Mouse (Mus musculus) CD4-positive, CD25-positive, alpha-beta regulatory T cell, adult 4 months (primary cell): ENCODE data around the gene Tmem270. TPM values are rescaled to one million over a fixed set of nuclear protein-coding genes. Genes with fewer than 3 reads are reported as not detected.

Experiments used
- ATAC-seq: one replicate; pipeline ENCODE4 v1.8.0; 2017
- polyA plus RNA-seq, 2 experiments: library from polyadenylated mRNA; unstranded; fragments of 100-300 nt; shearing (Covaris generic); gene quantifications; one replicate each; pipeline ENCODE4 v1.2.1; 2017

The Tmem270 gene
- polyA plus RNA-seq, 2 experiments from 2014 or later: not detected

DNA sequence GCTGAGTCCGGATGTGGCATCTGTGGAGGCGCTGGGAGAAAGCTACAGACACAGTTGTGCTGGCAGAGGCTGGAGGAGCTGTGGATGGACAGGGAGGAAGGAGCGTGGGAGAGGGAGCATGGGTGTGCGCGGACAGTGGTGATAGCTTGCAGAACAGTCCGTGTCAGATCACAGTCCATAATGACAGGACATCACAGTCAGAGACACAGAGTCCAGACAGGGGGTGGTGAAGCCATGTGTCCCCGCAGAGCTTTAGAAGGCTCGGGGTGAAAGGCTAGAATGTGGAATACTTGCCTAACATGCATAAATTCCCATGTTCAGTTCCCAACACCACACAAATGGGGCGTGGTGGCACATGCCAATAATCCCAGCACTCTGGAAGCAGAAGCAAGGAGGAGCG is 29.7 kb downstream of the Tmem270 start:
- ATAC-seq: no peak

DNA sequence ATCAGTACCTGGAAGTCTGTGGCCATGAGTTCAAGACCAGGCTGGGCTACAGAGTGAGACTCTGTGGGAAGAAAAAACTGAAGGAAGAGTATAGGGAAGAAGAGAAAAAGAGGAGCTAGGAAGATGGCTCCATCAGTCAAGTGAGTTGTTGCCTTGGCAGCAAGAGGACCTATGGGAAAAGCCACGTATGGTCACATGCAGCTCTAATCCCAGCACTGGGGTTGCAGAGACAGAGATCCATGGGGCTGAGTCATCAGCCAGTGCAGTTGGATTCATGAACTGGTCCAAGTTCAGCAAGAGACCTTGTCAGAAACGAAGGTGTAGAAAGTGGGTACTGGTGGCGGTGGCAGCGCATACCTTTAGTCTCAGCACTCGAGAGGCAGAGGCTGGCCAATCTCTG is 31.3 kb downstream of the Tmem270 start:
- ATAC-seq: no peak

DNA sequence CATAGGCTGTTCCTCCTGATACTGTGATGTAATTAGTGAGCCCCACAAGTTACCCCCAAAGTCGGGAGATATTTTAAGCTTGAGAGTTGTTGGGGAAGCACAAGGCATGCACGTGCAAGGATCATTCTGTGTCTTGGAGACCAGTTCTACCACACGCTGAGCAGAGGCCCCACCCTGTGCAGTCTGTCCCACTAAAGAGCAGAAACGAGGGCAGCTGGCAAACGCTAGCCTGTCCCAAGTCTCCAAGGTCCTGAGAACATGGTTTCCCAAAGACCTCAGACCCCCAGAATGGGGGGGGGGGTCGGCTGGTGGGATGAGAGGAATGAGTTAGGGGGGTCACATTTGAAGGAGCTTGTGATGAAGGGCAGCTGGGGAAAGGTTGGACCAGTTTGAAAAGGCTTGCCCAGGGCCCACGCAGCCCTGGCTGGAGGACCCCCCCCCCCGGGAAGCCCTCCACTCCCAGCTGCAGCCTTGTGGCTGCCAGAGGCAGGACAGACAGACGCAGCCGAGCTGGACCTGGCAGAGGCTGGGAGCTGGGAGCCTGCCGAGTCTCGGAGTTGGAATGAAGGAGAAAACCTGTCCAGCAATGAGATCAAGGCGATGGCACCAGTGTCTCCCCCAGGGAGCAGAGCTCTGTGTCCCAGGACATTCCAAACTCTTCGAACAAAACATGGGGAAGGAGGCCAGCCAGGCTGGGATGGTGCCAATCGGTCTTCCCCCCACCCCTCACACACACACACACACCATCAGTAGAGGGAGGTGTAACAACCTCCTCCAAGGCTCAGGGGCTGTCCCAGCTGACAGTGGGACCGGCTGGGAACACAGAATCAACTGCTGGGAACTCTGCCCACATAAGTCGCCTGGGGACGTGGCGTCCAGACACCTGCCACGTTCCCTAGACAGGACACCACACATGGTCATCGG is 32.3 kb downstream of the Tmem270 start:
- ATAC-seq: no peak

DNA sequence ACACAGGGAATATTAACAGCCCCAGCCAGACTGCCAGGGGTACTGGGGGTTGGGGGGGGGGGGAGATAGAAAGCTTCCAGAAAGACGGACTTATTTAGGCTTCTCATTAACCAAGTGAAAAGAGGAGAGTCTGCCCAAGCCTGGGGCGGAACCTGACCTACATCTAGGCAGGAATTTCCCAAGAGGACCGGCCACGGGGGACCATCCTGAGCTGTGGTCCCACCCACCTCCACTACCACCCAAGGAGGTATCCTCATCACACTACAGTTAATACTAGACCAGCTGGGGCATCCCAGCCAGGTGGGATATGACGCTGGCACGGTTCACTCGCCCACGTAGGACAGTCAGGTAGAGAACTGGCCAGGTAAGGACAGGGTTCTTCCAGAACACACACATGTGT is 33.5 kb downstream of the Tmem270 start:
- ATAC-seq: no peak

DNA sequence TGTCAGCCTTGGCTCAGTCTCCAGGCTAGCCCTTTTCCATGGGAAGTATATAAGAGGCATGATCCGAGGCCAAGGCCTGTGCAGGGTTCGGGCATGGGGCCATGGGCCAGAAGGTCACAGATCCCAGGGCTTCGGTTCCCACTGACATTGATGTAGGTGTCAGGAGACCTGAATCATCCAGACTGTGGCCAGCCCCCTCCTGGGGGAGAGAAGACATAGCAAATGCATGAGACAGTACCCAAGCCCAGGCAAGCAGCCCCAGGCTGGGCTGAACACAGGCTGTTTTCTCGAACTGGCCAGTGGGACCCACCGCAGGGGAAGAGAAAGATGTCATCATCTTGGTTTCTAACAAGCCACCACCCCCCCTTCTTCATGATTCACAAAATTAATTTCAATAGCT is 33.9 kb downstream of the Tmem270 start:
- ATAC-seq: no peak

DNA sequence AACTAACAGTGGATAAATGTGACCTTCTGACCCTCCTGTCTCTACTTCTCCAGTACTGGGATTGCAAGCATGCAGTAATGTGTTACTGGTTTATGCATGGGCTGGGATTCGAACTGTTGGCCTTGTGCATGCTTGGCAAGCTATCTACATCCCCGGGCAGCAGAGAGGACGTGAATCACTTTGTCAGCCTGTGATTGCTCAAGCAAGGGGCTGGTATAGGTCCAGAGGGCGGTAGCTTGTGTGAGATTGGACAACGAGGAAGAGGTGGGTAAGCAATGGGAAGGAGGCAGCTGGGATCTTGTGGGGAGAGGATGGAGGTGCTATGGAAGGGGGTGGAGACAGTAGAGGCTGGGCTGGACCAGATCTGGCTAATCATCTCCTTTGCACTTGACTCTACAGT is 38.0 kb downstream of the Tmem270 start:
- ATAC-seq: no peak

DNA sequence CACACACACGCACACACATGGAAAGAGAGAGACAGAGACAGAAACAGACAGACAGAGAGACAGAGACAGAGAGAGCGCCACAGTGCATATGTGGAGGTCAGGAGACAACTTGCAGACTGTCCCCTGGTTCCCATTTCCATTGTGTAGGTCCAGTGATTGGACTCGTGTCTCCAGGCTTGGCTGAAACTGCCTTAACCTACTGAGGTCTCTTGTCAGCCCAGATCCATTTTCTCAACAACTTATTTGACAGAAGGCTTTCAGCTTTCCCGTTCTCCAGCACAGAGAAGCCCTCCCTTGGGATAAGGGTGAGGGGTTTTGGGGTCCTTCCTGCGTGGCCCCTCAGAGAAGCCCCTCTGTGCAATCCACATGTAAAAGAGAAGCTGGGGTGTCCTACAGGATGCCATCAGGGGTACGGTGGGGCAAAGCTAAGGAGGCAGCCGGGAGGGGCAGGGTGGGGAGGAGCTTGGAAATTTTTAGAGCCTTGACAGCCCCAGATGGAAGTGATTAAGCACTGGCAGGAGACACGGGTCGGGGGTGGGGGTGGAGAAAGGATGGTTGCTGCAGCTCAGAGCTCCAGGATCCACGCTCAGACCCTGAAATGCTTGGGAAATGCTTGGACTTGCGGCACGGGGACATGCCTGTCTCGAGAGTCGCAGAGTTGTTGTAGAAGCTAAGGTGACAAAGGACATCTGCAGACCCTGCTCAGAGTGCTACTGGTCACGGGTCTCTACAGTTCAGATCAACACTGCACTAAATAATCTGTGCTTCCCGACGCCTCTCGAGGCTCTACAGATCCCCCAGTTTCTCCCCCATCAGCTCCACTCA is 39.0 kb downstream of the Tmem270 start:
- ATAC-seq: no peak

DNA sequence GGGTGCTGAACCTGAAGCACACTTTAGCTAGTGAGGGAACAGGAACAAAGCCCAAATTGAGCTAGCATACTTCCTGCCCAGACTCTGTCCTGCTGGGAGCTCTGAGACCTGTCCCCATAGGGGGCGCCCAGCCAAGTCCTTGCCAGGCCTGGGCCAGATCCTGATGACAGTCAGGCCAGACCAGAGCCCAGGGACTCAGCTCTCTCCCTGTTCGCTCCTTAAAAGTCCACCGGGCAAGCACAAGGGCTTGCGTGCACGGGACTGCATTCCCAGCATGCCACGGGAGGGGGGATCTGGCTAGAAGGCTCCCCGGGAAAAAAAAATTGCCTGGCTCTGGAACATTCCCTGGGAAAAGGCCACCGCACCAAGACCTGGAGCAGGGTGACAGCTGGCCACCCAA is 41.4 kb downstream of the Tmem270 start:
- ATAC-seq: no peak

DNA sequence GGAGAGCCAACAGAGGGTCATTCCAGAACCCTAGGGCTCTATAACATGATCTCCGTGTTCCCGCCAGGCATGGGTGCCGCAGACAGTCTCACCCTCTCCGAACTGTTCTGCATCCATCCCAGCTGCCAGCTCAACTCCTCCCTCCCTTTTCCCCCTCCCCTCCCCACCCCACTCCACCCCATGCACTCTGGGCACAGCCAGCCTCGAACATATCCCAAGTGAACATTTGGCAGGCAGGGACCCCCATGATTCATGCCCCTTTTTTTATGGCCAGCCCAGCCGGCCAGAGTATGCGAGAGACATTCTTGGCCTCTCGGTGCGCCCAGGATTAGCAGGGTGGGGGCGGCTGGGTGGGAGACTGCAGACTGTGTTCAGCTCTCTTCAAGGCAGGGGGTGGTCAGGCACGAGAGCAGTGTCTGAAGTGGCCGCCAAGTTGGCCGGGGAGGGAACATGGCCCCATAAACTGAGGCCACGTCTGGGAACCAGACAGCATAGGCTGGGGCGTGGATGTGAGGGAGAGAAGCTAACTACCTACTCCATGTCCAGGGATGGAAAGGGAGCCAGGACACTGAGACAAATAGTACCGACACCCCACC is 44.5 kb downstream of the Tmem270 start:
- ATAC-seq: no peak

DNA sequence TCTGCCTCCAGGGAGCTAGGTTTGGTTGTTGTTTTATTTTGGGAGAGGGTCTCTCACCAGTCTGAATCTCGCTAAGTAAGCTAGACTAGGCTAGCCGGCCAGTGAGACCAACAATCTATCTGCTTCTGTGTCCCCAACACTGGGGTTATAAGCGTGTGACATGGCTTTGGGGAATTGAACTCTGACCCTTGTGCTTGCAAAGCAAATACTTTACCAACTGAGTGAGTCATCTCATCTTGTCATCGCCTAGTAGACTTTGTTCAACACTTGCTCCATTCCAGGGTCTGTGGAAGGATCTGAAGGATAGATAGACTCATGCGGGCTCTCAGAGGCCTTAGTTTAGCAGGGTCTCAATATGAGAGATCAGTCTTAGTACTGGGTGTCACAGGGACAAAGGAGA is 47.3 kb downstream of the Tmem270 start:
- no peak for ATAC-seq

DNA sequence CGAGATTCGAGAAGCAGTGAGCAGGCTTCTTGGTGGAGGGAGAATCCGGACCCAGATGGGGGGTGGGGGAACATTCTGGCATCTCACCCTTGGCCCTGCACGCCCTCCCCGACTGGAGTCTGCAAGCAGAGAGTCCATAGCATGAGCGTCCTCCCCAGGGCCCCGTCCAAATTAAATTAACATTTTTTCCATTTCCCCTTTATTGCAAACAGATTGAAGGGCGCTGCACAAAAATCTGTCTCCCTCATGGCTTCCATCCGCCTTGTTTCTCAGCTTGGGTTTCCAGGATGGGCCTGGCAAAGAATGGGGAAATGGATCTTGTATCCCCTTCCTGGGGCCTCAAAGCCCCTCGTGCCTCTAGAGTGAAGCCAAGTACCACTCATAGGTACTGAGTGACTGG is 48.2 kb downstream of the Tmem270 start:
- ATAC-seq: no peak

DNA sequence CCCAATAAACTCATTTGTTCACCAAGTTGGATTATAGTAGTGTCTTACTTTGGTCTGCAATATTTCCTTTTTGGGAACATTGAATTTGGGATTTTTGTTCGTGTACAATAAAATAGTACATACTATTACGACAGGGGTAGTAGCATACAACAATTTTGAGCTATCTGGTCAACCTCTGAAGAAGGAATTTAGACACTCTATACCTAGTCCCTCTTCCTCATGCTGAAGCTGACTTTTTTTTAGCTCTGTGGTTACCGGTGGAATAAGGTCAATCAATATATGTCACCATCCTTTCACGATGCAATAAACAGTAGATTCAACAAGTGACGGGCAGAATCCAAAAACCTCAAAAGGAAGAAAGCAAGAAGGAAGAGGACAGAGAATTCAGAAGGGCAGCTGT is 53.7 kb downstream of the Tmem270 start:
- no peak for ATAC-seq

Other genes with a start within 250 kb of the Tmem270 start
- 1 to 10 TPM; 3.8 to 6.9 TPM for gene Limk1, start 218.1 kb downstream of the Tmem270 start, polyA plus RNA-seq
- not detected for gene Eln, start 159.4 kb downstream of the Tmem270 start, polyA plus RNA-seq
- not detected for gene Cldn13, start 8.8 kb upstream of the Tmem270 start, polyA plus RNA-seq
- 10 to 100 TPM; 11.4 to 16.7 TPM for gene Mettl27, start 25.6 kb upstream of the Tmem270 start, polyA plus RNA-seq
- gene Cldn4, start 40.2 kb upstream of the Tmem270 start, polyA plus RNA-seq: under 1 TPM in 1 of 2 experiments, not detected in 1; 0.40 TPM
- gene Cldn3, start 79.5 kb upstream of the Tmem270 start, polyA plus RNA-seq: not detected
- 10 to 100 TPM; 64.3 to 80.5 TPM for gene Abhd11, start 102.4 kb upstream of the Tmem270 start, polyA plus RNA-seq
- 10 to 100 TPM; 15.4 to 27.0 TPM for gene Stx1a, start 116.7 kb upstream of the Tmem270 start, polyA plus RNA-seq
- gene Dnajc30, start 157.5 kb upstream of the Tmem270 start, polyA plus RNA-seq: 10 to 100 TPM; 23.4 to 36.6 TPM
- 100 to 1,000 TPM in 1 of 2 experiments, 10 to 100 TPM in 1; 60.8 to 103 TPM for gene Bud23, start 158.2 kb upstream of the Tmem270 start, polyA plus RNA-seq
- not detected for gene Vps37d, start 171.5 kb upstream of the Tmem270 start, polyA plus RNA-seq
- gene Mlxipl, start 183.2 kb upstream of the Tmem270 start, polyA plus RNA-seq: under 1 TPM in 1 of 2 experiments, not detected in 1; 0.13 TPM
- 1 to 10 TPM; 4.8 to 5.3 TPM for gene Tbl2, start 242.9 kb upstream of the Tmem270 start, polyA plus RNA-seq